16 mouse cellular contexts compared by ENCODE assay signal in genomic region chr12:108255960-108256359, GRCm38 (mm10). TPM values are rescaled to one million over a fixed set of nuclear protein-coding genes. Genes with fewer than 3 reads are reported as not detected.
DNase-seq lines count a peak whose midpoint lies in the region; ATAC-seq lines count a peak whose summit lies in the region.
"Had no signal": no experiment of that assay in that cellular context is flagged by ENCODE, and none has a peak within 500 bp of the region (broad histone marks: within the 10 kb centered on the region; RNA-seq: fewer than 3 reads in every experiment).

No protein-coding gene starts in this region.

- intact Hi-C loops in heart, postnatal 14 days (cut with DNase I): no loop called here

- H3K36me3 ChIP-seq in heart, embryonic 11.5 days (ENCODE audit: control insufficient read depth, insufficient read depth, low read length): no peaks in the 10 kb centered on the region
- no peaks in the 10 kb centered on the region for H3K36me3 ChIP-seq in lung, embryonic 16.5 days (ENCODE audit: control insufficient read depth, insufficient read depth, low read length)
- no peaks in the 10 kb centered on the region for H3K36me3 ChIP-seq in hindbrain, embryonic 12.5 days
- no peaks in the 10 kb centered on the region for H3K36me3 ChIP-seq in neural tube, embryonic 13.5 days
- H3K36me3 ChIP-seq: G1E; hindbrain, embryonic 15.5 days; kidney, embryonic 15.5 days; lung, embryonic 15.5 days had no signal

- ATAC-seq in heart, embryonic 11.5 days (replicated peaks; ENCODE audit: insufficient number of reproducible peaks, low FRiP score, low TSS enrichment): no peak
- ATAC-seq in lung, embryonic 16.5 days (ENCODE audit: low read depth): no peak
- ATAC-seq in hindbrain, embryonic 12.5 days (ENCODE audit: low FRiP score): no peak
- ATAC-seq in neural tube, embryonic 13.5 days (ENCODE audit: low read depth): no peak

- H3K9me3 ChIP-seq in heart, embryonic 11.5 days (replicated peaks; ENCODE audit: control insufficient read depth, low read length): no peaks in the 10 kb centered on the region
- H3K9me3 ChIP-seq in lung, embryonic 16.5 days (ENCODE audit: control insufficient read depth, low read length): no peaks in the 10 kb centered on the region
- no peaks in the 10 kb centered on the region for H3K9me3 ChIP-seq in hindbrain, embryonic 12.5 days (replicated peaks)
- no peaks in the 10 kb centered on the region for H3K9me3 ChIP-seq in neural tube, embryonic 13.5 days
- H3K9me3 ChIP-seq: hindbrain, embryonic 15.5 days; kidney, embryonic 15.5 days; lung, embryonic 15.5 days; megakaryocyte, embryonic 14.5 days had no signal

- no peaks in the 10 kb centered on the region for H3K27me3 ChIP-seq in heart, embryonic 11.5 days (ENCODE audit: control insufficient read depth, insufficient read depth, low read length)
- H3K27me3 ChIP-seq in lung, embryonic 16.5 days (ENCODE audit: control insufficient read depth, insufficient read depth, low read depth, low read length): no peaks in the 10 kb centered on the region
- no peaks in the 10 kb centered on the region for H3K27me3 ChIP-seq in hindbrain, embryonic 12.5 days
- H3K27me3 ChIP-seq in neural tube, embryonic 13.5 days: no peaks in the 10 kb centered on the region
- H3K27me3 ChIP-seq: hindbrain, embryonic 15.5 days; kidney, embryonic 15.5 days; lung, embryonic 15.5 days had no signal

- 0 out of 2 replicates have a peak overlapping the region, but pooled peaks have one; percentile 22 for H3K9ac ChIP-seq in heart, embryonic 11.5 days (ENCODE audit: low read depth, low read length)
- H3K9ac ChIP-seq in lung, embryonic 16.5 days (ENCODE audit: low read length): no peak overlapping the region
- peak overlapping the region; percentile 9; the same call in 1 of the 2 replicates for H3K9ac ChIP-seq in hindbrain, embryonic 12.5 days
- H3K9ac ChIP-seq in neural tube, embryonic 13.5 days: peak overlapping the region; percentile 50; the same call in 1 of the 2 replicates
- H3K9ac ChIP-seq: hindbrain, embryonic 15.5 days; kidney, embryonic 15.5 days; lung, embryonic 15.5 days had no signal

- 0 out of 2 replicates have a peak overlapping the region, but pooled peaks have one; percentile 3 for H3K4me2 ChIP-seq in heart, embryonic 11.5 days
- no peak overlapping the region for H3K4me2 ChIP-seq in lung, embryonic 16.5 days (ENCODE audit: low read depth, low read length)
- H3K4me2 ChIP-seq in hindbrain, embryonic 12.5 days (replicated peaks): peak overlapping the region; percentile 14; the same call in 1 of the 2 replicates
- no peak overlapping the region for H3K4me2 ChIP-seq in neural tube, embryonic 13.5 days
- H3K4me2 ChIP-seq: lung, embryonic 15.5 days had no signal

- no peak overlapping the region for H3K4me3 ChIP-seq in heart, embryonic 11.5 days (ENCODE audit: low read depth, low read length)
- H3K4me3 ChIP-seq in lung, embryonic 16.5 days (ENCODE audit: low read length): no peak overlapping the region
- no peak overlapping the region for H3K4me3 ChIP-seq in hindbrain, embryonic 12.5 days
- no peak overlapping the region for H3K4me3 ChIP-seq in neural tube, embryonic 13.5 days
- H3K4me3 ChIP-seq: erythroblast, embryonic 14.5 days; gastrocnemius, adult 2 months; hindbrain, embryonic 15.5 days; kidney, embryonic 15.5 days; lung, embryonic 15.5 days; megakaryocyte, embryonic 14.5 days had no signal

- no peak for DNase-seq in heart, postnatal 14 days
- DNase-seq in lung, adult 18-20 months: no peak
- no peak for DNase-seq in adrenal gland, postnatal 10 days
- DNase-seq: thymus, postnatal 14 days had no signal

- 13% methylated on average over 5 of the region's 5 CpGs for WGBS in heart, embryonic 11.5 days (ENCODE audit: insufficient replicate concordance)
- WGBS in lung, embryonic 16.5 days: 28% methylated on average over 5 of the region's 5 CpGs
- 21% methylated on average over 5 of the region's 5 CpGs for WGBS in hindbrain, embryonic 12.5 days
- WGBS in neural tube, embryonic 13.5 days: 19% methylated on average over 5 of the region's 5 CpGs

- peak overlapping the region; percentile 55 for H3K27ac ChIP-seq in heart, embryonic 11.5 days (ENCODE audit: low read depth, low read length)
- 0 out of 2 replicates have a peak overlapping the region, but pooled peaks have one; percentile 11 for H3K27ac ChIP-seq in lung, embryonic 16.5 days (ENCODE audit: low read length)
- H3K27ac ChIP-seq in hindbrain, embryonic 12.5 days: peak overlapping the region; percentile 64
- H3K27ac ChIP-seq in neural tube, embryonic 13.5 days (replicated peaks): peak overlapping the region; percentile 39
- H3K27ac ChIP-seq: kidney, embryonic 15.5 days had no signal

- peaks cover 72% of the 10 kb centered on the region for H3K4me1 ChIP-seq in heart, embryonic 11.5 days (ENCODE audit: control insufficient read depth, insufficient read depth, low read length)
- H3K4me1 ChIP-seq in lung, embryonic 16.5 days (replicated peaks; ENCODE audit: control insufficient read depth, insufficient read depth, low read length): peaks cover 19% of the 10 kb centered on the region
- peaks cover 85% of the 10 kb centered on the region for H3K4me1 ChIP-seq in hindbrain, embryonic 12.5 days
- peaks cover 93% of the 10 kb centered on the region for H3K4me1 ChIP-seq in neural tube, embryonic 13.5 days (replicated peaks)

RNA-seq across cellular contexts. Expression of gene Ccdc85c, which starts 19.3 kb away (rescaled TPM):
- polyA plus RNA-seq in heart, embryonic 11.5 days (2014; fragmentation: Nextera tagmentation; extraction: Ambion mirVana): 6.3 and 7.8 TPM in 2 replicates
- total RNA-seq in heart, postnatal 14 days (2021): 10 to 100 TPM; 33.2 to 35.2 TPM
- polyA plus RNA-seq in lung, embryonic 16.5 days (2015; fragmentation: Nextera tagmentation; extraction: Ambion mirVana): 4.6 and 5.5 TPM in 2 replicates
- polyA plus RNA-seq in hindbrain, embryonic 12.5 days (2016; fragmentation: Nextera tagmentation; extraction: Ambion mirVana): 15.2 and 16.3 TPM in 2 replicates
- 14.5 and 15.8 TPM in 2 replicates for polyA plus RNA-seq in neural tube, embryonic 13.5 days (2015; fragmentation: Nextera tagmentation; extraction: Ambion mirVana)
- total RNA-seq in adrenal gland, postnatal 10 days (2021): 10 to 100 TPM; 19.8 to 22.1 TPM
- polyA plus RNA-seq: G1E had no signal

RNA-seq across cellular contexts. Expression of gene Hhipl1, which starts 50.1 kb away (rescaled TPM):
- polyA plus RNA-seq in heart, embryonic 11.5 days (2014; fragmentation: Nextera tagmentation; extraction: Ambion mirVana): 0.28 and 0.29 TPM in 2 replicates
- 1 to 10 TPM; 1.7 TPM for total RNA-seq in heart, postnatal 14 days (2021)
- polyA plus RNA-seq in lung, embryonic 16.5 days (2015; fragmentation: Nextera tagmentation; extraction: Ambion mirVana): 0.88 and 0.91 TPM in 2 replicates
- 2.4 and 2.7 TPM in 2 replicates for polyA plus RNA-seq in hindbrain, embryonic 12.5 days (2016; fragmentation: Nextera tagmentation; extraction: Ambion mirVana)
- polyA plus RNA-seq in neural tube, embryonic 13.5 days (2015; fragmentation: Nextera tagmentation; extraction: Ambion mirVana): 1.6 TPM in 2 replicates
- total RNA-seq in adrenal gland, postnatal 10 days (2021): 1 to 10 TPM in 1 of 2 experiments, under 1 TPM in 1; 0.96 to 1.1 TPM
- total RNA-seq: neutrophil, adult 5-6 weeks had no signal
- polyA plus RNA-seq: erythroblast, embryonic 14.5 days; G1E had no signal

Comparison
In these comparisons a context has a peak if more than half of its experiments do, and no peak if none do; other contexts are left out.
1. H3K27ac ChIP-seq: peak in every context shown above with its lines; median percentile 64 in hindbrain, embryonic 12.5 days; 55 in heart, embryonic 11.5 days; 39 in neural tube, embryonic 13.5 days; 11 in lung, embryonic 16.5 days.
2. H3K4me2 ChIP-seq: peak in heart, embryonic 11.5 days (single experiment) and hindbrain, embryonic 12.5 days (single experiment); none in lung, embryonic 16.5 days (single experiment) and neural tube, embryonic 13.5 days (single experiment).